Mouse (Mus musculus) granulocyte monocyte progenitor cell, adult 5-6 weeks (primary cell): ENCODE data around the gene Nr2c2ap. TPM values are rescaled to one million over a fixed set of nuclear protein-coding genes. Genes with fewer than 3 reads are reported as not detected.

Experiments used
- ATAC-seq: replicated peaks from 2 replicates; pipeline ENCODE4 v1.8.0; 2016; ENCODE audit warnings: mild to moderate bottlenecking, moderate TSS enrichment, inconsistent platforms; ENCODE audit not compliant: poor library complexity, severe bottlenecking
- total RNA-seq, 2 experiments: library from RNA; stranded (forward) in 1 of 2; stranded (reverse) in 1 of 2; fragments of 200-712, 200-1000 nt in 1 of 2; fragments of >200 nt in 1 of 2; fragmentation: Nextera tagmentation in 1 of 2; gene quantifications; 2 replicates each; pipeline ENCODE4 v1.2.3; 2014 to 2017

Nr2c2ap gene
- total RNA-seq, 2 experiments from 2014 or later = 9.4 to 64.5 TPM

- ATAC-seq = no peak
Measured at GRCm38 (mm10) chr8:70118726-70119700, 12.1 kb upstream of the Nr2c2ap start.

DNA sequence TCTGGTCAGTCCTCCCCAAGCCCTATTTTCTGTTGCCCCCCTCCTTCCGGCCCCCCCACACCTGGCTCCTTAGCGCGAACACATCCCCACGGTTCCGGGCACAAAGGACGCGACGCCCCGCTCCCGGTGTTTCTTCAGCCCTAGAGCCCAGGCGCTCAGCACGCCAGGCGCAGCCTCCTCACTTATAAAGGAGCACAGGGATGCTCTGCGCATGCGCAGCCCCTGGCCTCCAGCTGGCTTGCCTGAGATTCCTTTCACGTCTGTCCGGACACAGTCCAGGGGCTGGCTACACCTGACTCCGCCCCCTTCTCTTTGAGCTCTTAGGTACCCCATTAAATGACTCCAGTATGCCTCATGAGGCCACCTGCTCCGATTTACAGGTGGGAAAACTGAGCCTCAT is 10.5 kb upstream of the Nr2c2ap start, which contains the start of gene Ncan:
Gene Ncan (minus strand): TSS at position 207 of the 400 bp plus-strand sequence.
- no peak; the same call in 1 of the 2 replicates for ATAC-seq

- ATAC-seq = 0 out of 2 replicates have a peak, but pooled peaks have one; percentile 41
Measured at GRCm38 (mm10) chr8:70122863-70123262, 8.3 kb upstream of the Nr2c2ap start.

DNA sequence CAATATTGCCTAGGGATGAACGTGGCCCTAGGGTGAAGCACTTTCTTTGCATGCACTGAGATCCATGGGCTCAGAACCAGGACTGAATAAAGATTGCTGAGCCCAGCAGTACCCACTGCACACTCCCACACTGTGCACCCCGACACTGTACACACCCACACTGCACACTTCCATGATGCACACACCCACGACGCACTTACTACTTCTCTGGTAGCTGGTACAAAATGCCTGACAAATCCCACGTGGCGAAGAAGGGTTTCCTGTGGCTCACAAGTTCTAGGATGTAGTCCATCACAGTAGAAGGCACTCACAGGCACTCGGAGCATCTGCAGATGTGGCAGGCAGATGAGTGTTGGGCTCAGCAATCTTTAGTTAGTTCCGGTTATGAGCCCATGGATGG is 6.1 kb upstream of the Nr2c2ap start:
- ATAC-seq = no peak

GRCm38 (mm10) chr8:70128435-70128834 is 2.7 kb upstream of the Nr2c2ap start:
- no peak for ATAC-seq

DNA sequence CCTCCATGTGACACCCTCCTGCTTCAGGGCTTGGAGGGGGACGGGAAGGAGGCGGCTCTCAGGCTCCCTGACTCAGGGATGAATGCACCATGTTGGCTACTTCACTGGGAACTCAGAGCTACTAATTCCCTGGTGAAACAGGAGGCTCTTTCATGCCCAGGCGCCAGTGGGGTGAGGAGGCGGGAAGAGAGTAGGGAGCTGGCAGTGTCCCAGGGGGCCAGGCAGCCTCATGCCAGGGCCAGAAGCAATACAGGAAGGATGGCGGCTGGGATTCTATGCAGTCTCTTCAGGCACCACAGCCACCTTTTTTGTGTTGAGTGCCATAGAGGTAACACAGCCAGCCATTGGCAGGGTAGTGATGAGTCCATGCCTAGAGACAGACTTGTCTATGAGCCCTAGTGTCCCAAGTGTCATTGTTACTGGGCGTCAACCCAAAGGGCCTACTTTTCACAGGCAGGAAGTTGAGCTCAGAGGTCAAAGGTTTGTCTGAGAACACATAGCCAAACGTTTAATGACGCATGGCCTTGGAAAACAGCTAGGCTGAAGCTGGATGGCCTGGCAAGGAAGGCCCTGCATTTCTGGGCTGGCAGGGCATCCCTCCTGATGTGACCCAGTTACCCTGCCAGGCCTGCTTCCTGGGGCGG is 1.7 kb upstream of the Nr2c2ap start:
- no peak for ATAC-seq

GRCm38 (mm10) chr8:70130066-70130465 is 1.1 kb upstream of the Nr2c2ap start:
- no peak for ATAC-seq

DNA sequence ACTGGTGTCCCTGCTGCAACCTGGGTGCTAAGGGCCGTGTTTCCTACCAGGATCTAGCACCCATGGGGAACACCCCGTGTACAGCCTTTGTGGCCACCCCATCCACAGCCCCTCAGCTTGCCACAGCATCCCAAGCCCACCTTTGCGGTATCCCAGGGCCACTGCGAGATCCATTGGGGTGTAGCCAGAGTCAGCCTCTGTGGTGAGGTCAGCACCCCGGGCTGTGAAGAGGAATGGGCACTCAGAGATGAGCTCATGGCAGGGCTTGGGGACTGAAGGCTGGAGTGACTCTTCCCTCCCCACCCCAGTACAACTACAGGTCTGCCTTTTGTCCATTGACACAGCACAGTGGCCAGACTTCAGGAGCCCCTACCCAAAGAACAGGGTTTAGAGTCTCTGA is 3.0 kb downstream of the Nr2c2ap start:
- ATAC-seq = no peak

DNA sequence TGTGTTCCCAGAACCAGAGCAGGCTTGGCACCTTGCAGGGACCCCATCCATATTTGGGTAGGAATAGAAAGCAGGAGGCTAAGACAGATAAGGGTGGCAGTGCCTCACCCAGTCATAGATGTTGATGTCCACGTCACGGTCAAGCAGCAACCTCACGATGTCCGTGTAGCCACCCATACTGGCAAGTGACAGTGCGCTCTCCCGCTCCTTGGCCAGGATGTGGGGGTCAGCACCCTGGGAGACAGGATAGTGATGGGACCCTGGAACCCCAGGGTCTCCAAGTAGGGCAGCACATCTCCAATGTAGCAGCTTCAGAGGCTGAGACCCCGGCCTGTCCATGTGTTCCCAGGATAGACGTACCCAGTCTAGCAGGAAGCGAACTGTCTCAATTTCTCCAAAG is 3.8 kb downstream of the Nr2c2ap start:
- no peak for ATAC-seq

GRCm38 (mm10) chr8:70136591-70136990 is 5.5 kb downstream of the Nr2c2ap start:
- ATAC-seq = no peak

DNA sequence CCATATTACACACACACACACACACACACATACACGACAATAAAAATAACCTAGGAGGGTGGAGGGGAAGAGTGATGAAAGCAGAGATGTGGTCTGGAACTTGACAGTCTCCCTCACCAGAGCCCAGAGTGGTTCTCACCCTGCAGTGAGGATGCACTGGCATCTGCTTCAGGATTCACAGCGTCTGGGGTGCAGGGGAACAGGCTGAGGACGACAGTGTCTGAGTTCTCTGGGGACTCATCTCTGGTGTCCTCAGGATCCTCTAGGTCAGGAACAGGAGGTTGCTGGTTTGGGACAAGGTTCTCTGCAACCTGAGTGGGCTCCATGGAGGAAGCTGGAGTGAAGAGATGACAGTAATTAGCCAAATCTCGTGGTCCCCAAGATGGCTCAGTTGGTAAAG is 6.8 kb downstream of the Nr2c2ap start:
- no peak for ATAC-seq

GRCm38 (mm10) chr8:70139026-70139857 is 8.1 kb downstream of the Nr2c2ap start, which contains the start of the genes Rfxank, Borcs8 and Mef2b:
TSS of gene Rfxank (minus strand) at chr8:70139154.
TSS of gene Borcs8 (plus strand) at chr8:70139499.
TSS of gene Mef2b (plus strand) at chr8:70139711.
- ATAC-seq = peak; percentile 95

- peak; percentile 40 for ATAC-seq
Measured at GRCm38 (mm10) chr8:70139981-70140380, 8.8 kb downstream of the Nr2c2ap start.

DNA sequence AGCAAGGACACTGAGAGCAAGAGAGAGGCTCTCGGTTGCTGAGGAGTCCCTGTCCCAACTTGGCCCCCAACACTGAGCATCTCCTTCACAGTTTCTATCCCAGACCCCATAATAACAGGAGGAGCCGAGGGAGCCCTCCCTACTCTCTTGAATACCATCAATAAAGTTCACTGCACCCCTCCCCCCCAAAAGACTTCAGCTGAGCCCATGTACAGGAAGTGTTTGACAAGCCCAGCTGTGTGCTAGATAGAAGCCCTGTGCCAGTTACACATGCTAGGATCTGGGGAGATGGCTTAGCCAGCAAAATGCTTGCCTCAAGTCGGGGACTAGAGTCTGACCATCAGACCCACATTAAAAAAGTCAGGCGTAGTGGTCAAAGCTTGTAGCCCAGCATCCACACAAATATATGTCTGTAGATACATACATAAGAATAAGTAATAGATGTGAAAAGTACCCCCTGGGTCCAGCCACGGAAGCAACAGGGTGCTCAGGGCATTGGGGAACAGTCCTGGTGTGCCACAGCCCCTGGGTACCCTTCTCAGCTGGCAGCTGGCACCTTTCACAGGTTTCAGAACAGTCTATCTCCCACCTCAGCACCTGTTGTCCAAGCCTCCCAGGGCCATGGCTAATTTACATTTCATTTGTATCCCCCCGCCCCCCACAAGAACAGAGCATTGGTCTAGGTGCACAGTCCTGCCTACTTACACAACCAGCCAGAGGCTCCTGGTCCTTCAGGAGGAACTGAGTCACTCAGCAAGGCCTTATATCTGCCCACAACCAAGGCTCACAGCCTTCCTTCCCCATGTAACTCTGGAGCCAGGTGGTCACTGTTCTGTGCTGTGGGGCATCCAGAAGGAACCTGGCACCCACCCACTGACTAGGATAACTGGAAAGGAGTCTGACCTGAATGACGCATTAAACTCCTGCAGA is 16.8 kb downstream of the Nr2c2ap start:
- peak; percentile 21; the same call in 1 of the 2 replicates for ATAC-seq

GRCm38 (mm10) chr8:70150158-70150557 is 19.0 kb downstream of the Nr2c2ap start:
- ATAC-seq = no peak

DNA sequence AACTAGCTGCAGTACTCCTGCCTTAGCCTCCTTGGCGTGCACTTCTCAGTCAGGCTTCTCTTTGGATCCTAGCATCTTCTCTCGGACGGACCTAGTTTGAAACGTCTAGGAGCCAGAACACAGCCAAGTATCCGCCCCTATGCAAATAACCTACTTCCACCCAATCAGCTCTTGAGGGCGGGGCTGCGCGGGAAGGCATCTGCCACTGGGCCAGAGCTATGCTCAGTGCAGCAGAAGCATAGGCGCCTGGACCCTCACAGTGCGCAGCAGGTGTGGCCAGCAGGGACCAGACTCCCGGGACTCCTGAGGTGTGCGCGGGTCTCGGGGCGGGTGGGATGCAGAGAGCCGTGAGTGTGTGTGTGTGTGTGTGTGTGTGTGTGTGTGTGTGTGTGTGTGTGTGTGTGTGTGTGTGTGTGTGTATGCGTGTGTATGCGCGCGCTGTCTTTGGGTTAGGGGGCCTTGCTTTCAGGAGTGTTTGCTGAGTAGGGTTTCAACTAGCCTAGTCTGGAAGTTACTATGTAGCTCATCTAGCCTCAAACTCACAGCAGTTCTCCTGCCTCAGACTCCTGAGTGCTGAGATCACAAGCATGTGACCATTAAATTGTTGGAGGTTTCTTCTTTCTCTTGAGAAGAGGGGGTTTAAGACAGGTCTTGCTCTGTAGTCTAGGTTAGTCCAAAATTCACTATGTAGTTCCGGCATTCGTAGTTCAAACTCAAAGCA is 21.6 kb downstream of the Nr2c2ap start:
- ATAC-seq = peak; percentile 98

DNA sequence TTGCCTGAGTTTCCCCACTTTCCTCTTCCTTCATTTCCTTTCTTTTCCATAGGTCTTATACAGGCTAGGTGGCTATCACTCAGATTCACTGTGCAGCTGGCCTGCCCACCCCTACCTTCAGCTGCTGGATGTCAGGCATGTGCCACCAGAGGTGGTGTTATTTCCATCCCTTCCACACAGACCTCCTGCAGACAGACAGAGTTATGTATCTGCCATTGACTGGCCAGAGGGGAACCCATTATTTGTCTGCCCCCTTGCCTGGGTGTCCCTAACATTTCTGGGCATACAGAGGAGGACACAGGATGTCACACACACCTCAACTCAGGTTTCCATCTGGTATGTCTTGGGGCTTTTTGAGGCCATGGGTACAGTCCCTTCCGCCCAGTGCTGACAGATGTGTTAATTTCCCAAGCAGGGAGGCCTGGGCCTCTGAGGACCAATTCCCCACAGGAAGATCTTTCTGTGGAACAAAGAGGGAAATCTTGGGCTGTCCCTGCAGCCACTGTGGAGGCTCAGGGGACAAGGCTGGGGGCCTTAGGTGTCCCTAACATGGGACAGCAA is 26.2 kb downstream of the Nr2c2ap start:
- ATAC-seq = no peak
